In the genomic region with DNA sequence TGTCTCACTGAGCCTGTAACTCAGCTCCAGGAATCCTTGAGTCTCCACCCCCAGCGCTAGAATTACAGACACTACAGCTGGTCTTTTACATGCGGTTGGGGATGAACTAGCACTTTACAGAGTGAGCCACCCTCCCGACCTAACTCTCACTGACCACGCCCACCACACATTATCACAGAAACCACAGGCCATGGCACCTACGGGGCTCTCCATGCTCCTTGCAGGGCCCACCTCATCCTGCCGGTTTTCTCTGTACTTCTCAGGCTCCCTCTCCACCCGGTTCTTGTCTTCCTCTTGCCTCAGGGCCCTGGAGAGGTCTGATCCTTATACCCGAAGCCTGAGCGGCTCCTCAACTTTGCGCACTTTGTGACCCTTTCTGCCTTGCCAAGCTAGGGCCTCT, we compare ENCODE assay signal across 9 mouse cellular contexts.
A peak's percentile ranks its signal among the peaks of the same experiment; 100 is the strongest.
DNase-seq lines count a peak whose midpoint lies in the region; ATAC-seq and TF ChIP-seq lines count a peak whose summit lies in the region.
"Had no signal": no experiment of that assay in that cellular context is flagged by ENCODE, and none has a peak within 500 bp of the region (broad histone marks: within the 10 kb centered on the region; RNA-seq: fewer than 3 reads in every experiment).

No protein-coding gene starts in this region.

- TF ChIP-seq CTCF in hindbrain, postnatal 0 days (IDR thresholded peaks at IDR 0.05; ENCODE audit: low read depth), result no peak
- no peak for TF ChIP-seq CTCF in CH12.LX (conservative IDR thresholded peaks at IDR 0.05 in 1 of 2, IDR thresholded peaks at IDR 0.05 in 1 of 2; ENCODE audit: low read depth in 2 of 2, low read length in 2 of 2)

- H3K4me3 ChIP-seq in hindbrain, embryonic 10.5 days, result no peak overlapping the region
- no peak overlapping the region for H3K4me3 ChIP-seq in hindbrain, postnatal 0 days (ENCODE audit: low read length)
- no peak overlapping the region for H3K4me3 ChIP-seq in CH12.LX (replicated peaks in 1 of 3; ENCODE audit: low read depth in 2 of 3, low read length in 2 of 3, poor library complexity in 1 of 3)
- H3K4me3 ChIP-seq in liver, embryonic 13.5 days (replicated peaks), result no peak overlapping the region

- ATAC-seq in hindbrain, postnatal 0 days, result no peak
- peak; percentile 81 for ATAC-seq in common myeloid progenitor, adult 5-6 weeks (replicated peaks; ENCODE audit: low read depth, poor library complexity, severe bottlenecking)
- peak; percentile 90 for ATAC-seq in liver, embryonic 13.5 days (ENCODE audit: low read depth)

- no peak for TF ChIP-seq RAD21 in CH12.LX (IDR thresholded peaks at IDR 0.05; ENCODE audit: low read depth, low read length)

- DNase-seq in hindbrain, embryonic 10.5 days (ENCODE audit: low spot score), result no peak
- no peak for DNase-seq in hindbrain, postnatal 0 days (ENCODE audit: low spot score)
- DNase-seq in CH12.LX (ENCODE audit: extremely low read depth), result peak; percentile 69
- DNase-seq in liver, embryonic 13.5 days, result peak; percentile 87
- no peak for DNase-seq in frontal cortex, postnatal 25 days (ENCODE audit: low spot score in 2 of 2)
- no peak for DNase-seq in lung, adult 18-20 months
- no peak for DNase-seq in urinary bladder, postnatal 36 days (ENCODE audit: low spot score in 2 of 2)
- DNase-seq: adrenal gland, postnatal 36 days had no signal

- H3K27ac ChIP-seq in hindbrain, embryonic 10.5 days, result peak overlapping the region; percentile 81
- no peak overlapping the region for H3K27ac ChIP-seq in hindbrain, postnatal 0 days
- H3K27ac ChIP-seq in CH12.LX (ENCODE audit: insufficient read depth, low read depth), result no peak overlapping the region
- H3K27ac ChIP-seq in liver, embryonic 13.5 days, result peak overlapping the region; percentile 73

- TF ChIP-seq EP300 in CH12.LX (IDR thresholded peaks at IDR 0.05; ENCODE audit: low read length), result no peak

- H3K9me3 ChIP-seq in hindbrain, embryonic 10.5 days, result peaks cover 11% of the 10 kb centered on the region
- no peaks in the 10 kb centered on the region for H3K9me3 ChIP-seq in hindbrain, postnatal 0 days (ENCODE audit: low read length)
- H3K9me3 ChIP-seq in CH12.LX (replicated peaks; ENCODE audit: low read length), result peaks cover 25% of the 10 kb centered on the region
- H3K9me3 ChIP-seq in liver, embryonic 13.5 days (replicated peaks), result peaks cover 8% of the 10 kb centered on the region; the same call in 1 of the 2 replicates

- peaks cover 46% of the 10 kb centered on the region for H3K4me1 ChIP-seq in hindbrain, embryonic 10.5 days (replicated peaks)
- peaks cover 32% of the 10 kb centered on the region for H3K4me1 ChIP-seq in hindbrain, postnatal 0 days (ENCODE audit: insufficient read depth, low read length)
- H3K4me1 ChIP-seq in CH12.LX (ENCODE audit: control insufficient read depth in 1 of 2, insufficient read depth in 2 of 2), result peaks cover 25 to 37% of the 10 kb centered on the region in 2 experiments
- H3K4me1 ChIP-seq in liver, embryonic 13.5 days (replicated peaks), result peaks cover 58% of the 10 kb centered on the region

- no peak overlapping the region for H3K4me2 ChIP-seq in hindbrain, postnatal 0 days (ENCODE audit: low read depth, low read length)
- H3K4me2 ChIP-seq in CH12.LX (ENCODE audit: insufficient read depth, low read depth, poor library complexity, severe bottlenecking), result no peak overlapping the region
- H3K4me2 ChIP-seq in liver, embryonic 13.5 days, result peak overlapping the region; percentile 47

- TF ChIP-seq POLR2A in CH12.LX (IDR thresholded peaks at IDR 0.05; ENCODE audit: low read depth, low read length), result no peak

- H3K36me3 ChIP-seq in hindbrain, embryonic 10.5 days, result no peaks in the 10 kb centered on the region
- H3K36me3 ChIP-seq in hindbrain, postnatal 0 days (ENCODE audit: insufficient read depth, low read length), result no peaks in the 10 kb centered on the region
- H3K36me3 ChIP-seq in CH12.LX (replicated peaks in 1 of 2; ENCODE audit: control insufficient read depth in 1 of 2, insufficient read depth in 1 of 2, low read length in 1 of 2), result no peaks in the 10 kb centered on the region
- no peaks in the 10 kb centered on the region for H3K36me3 ChIP-seq in liver, embryonic 13.5 days

- peaks cover 5% of the 10 kb centered on the region for H3K27me3 ChIP-seq in hindbrain, embryonic 10.5 days (ENCODE audit: insufficient read depth, poor library complexity, severe bottlenecking)
- H3K27me3 ChIP-seq in hindbrain, postnatal 0 days (ENCODE audit: insufficient read depth, low read length), result no peaks in the 10 kb centered on the region
- H3K27me3 ChIP-seq in CH12.LX (replicated peaks), result peaks cover 22% of the 10 kb centered on the region
- H3K27me3 ChIP-seq in liver, embryonic 13.5 days, result peaks cover 8% of the 10 kb centered on the region; the same call in 1 of the 2 replicates

- in situ Hi-C loops in CH12.LX (cut with MboI; ENCODE audit: low pct_ligation_motif_present, low pct_unique_long_range_greater_than_20kb, low sequenced_read_pairs), result no loop called here

- H3K9ac ChIP-seq in hindbrain, postnatal 0 days (replicated peaks; ENCODE audit: low read length), result no peak overlapping the region
- H3K9ac ChIP-seq in CH12.LX (ENCODE audit: insufficient read depth, low read depth), result no peak overlapping the region
- H3K9ac ChIP-seq in liver, embryonic 13.5 days, result peak overlapping the region; percentile 45

- H3K79me2 ChIP-seq in CH12.LX (replicated peaks; ENCODE audit: control insufficient read depth, extremely low read depth, insufficient read depth, poor library complexity, severe bottlenecking), result no peaks in the 10 kb centered on the region

- dilution Hi-C loops in CH12.LX (cut with MboI; ENCODE audit: extremely low pct_ligation_motif_present, extremely low pct_unique_long_range_greater_than_20kb, low sequenced_read_pairs), result no loop called here

- 57% methylated on average over 10 of the region's 10 CpGs for WGBS in hindbrain, embryonic 10.5 days
- WGBS in hindbrain, postnatal 0 days, result 60% methylated on average over 9 of the region's 10 CpGs
- 16% methylated on average over 10 of the region's 10 CpGs for WGBS in liver, embryonic 13.5 days (ENCODE audit: insufficient replicate concordance)

TF ChIP-seq in CH12.LX, 34 proteins besides CTCF, POLR2A, EP300 and RAD21:
- TF ChIP-seq POLR2AphosphoS2 (IDR thresholded peaks at IDR 0.05; ENCODE audit: low read depth, low read length) (no peak), TCF12 (IDR thresholded peaks at IDR 0.05; ENCODE audit: low read depth, low read length) (no peak), SMC3 (IDR thresholded peaks at IDR 0.05; ENCODE audit: low read depth, low read length) (no peak), ZC3H11A (IDR thresholded peaks at IDR 0.05; ENCODE audit: low read depth, low read length) (no peak), E2F4 (IDR thresholded peaks at IDR 0.05; ENCODE audit: insufficient replicate concordance, low read depth, low read length) (no peak), TBP (conservative IDR thresholded peaks at IDR 0.05; ENCODE audit: low read depth, low read length) (no peak), USF2 (conservative IDR thresholded peaks at IDR 0.05; ENCODE audit: low read depth, low read length) (no peak), ETS1 (conservative IDR thresholded peaks at IDR 0.05; ENCODE audit: low read depth, low read length) (no peak), UBTF (IDR thresholded peaks at IDR 0.05; ENCODE audit: low read depth, low read length) (no peak)

Comparison
In these comparisons a context has a peak if more than half of its experiments do, and no peak if none do; other contexts are left out.
1. H3K27ac ChIP-seq: peak in hindbrain, embryonic 10.5 days (single experiment) and liver, embryonic 13.5 days (single experiment); none in hindbrain, postnatal 0 days (single experiment) and CH12.LX (single experiment).
2. DNase-seq: peak in CH12.LX (single experiment) and liver, embryonic 13.5 days (single experiment); none in hindbrain, embryonic 10.5 days (single experiment), hindbrain, postnatal 0 days (single experiment), frontal cortex, postnatal 25 days (0 of 2), lung, adult 18-20 months (0 of 2) and urinary bladder, postnatal 36 days (0 of 2).